Mouse (Mus musculus): ENCODE measurements at regions not wholly inside any gene's neighbourhood (a gene's known extent, or its start where the extent isn't known, plus 50 kb on each side); places are given as distances from the start of the nearest gene placed in this dataset.

DNA sequence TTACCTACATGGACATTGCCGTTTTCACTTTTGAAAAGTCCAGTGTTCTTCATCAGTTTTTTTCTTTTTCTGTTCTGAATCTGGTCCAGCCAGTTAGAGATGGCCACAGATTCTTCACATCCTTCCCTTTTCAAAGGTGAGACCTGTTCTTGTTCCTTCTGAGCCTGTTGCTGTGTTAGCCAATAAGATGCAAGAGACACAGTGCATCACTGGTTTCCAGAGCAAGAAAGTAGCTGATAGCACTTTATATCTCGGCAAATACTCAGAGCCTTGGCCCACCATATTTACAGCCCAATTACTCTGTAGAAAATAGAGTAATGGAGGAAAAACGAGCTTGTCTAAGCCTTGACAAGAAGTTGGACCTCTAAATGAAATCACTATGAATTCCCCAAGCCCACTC lies 180.7 kb upstream of the Fbxl17 start:
- Histone ChIP-seq H3K4me3 (no peak overlapping the region), H3K9me3 (no peaks in the 10 kb centered on the region), H3K4me1 (replicated peaks) (peaks cover 3% of the 10 kb centered on the region; the same call in 1 of the 2 replicates), H3K36me3 (no peaks in the 10 kb centered on the region), H3K4me2 (no peak overlapping the region), H3K27ac (no peak overlapping the region), H3K9ac (no peak overlapping the region), H3K27me3 (no peaks in the 10 kb centered on the region)
- no peak for ATAC-seq (ENCODE audit: low FRiP score)
- 78% methylated on average over 3 of the region's 3 CpGs for WGBS

DNA sequence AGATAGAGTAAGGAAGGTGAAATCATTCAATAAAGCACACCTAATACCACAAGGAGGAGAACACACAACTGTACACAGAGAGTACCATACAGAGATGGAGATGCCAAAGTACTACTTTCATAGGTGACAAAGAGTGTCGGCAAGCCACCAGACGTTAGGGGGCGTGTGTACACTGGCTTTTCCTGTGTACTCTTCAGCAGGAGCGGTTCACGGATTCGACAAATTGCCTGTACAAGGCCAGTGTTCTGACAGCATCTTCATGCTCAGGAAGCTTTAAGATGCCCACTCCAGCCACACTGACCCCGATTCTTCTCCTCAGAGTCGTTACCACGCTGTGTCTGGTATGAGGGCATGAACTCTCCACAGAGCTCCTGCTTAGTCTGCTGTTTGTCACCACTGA lies 179.5 kb upstream of the Fer start:
- peaks cover 14% of the 10 kb centered on the region for H3K4me1 ChIP-seq (replicated peaks)
- no peaks in the 10 kb centered on the region for H3K9me3 ChIP-seq
- no peaks in the 10 kb centered on the region for H3K36me3 ChIP-seq
- WGBS, result 88% methylated on average over 9 of the region's 9 CpGs
- no peak overlapping the region for H3K9ac ChIP-seq
- H3K4me3 ChIP-seq, result no peak overlapping the region
- no peak overlapping the region for H3K27ac ChIP-seq
- H3K4me2 ChIP-seq, result no peak overlapping the region
- no peaks in the 10 kb centered on the region for H3K27me3 ChIP-seq
- no peak for ATAC-seq (ENCODE audit: low FRiP score)

DNA sequence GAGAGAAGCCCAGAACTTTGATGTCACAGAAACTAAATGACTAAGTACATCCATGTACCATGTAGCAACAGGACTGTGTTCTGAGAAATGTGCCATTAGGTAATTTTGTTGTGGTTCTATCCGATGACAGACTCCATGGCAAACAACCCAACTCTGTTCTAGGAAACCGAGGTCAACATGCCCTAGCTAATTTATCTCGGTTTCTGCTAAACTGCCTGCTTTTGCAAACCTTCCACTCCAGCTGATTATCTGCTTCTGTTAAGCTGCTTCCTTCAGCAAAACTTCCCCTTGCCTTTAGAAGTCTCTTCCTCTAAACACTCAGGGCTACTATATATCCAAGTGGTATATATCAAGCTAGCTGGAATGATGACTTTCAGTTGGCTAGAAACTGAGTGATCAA lies 178.8 kb upstream of the Fer start:
- no peaks in the 10 kb centered on the region for H3K9me3 ChIP-seq
- 93% methylated on average over 3 of the region's 3 CpGs for WGBS
- no peaks in the 10 kb centered on the region for H3K27me3 ChIP-seq
- no peak overlapping the region for H3K4me3 ChIP-seq
- H3K4me1 ChIP-seq (replicated peaks), result peaks cover 14% of the 10 kb centered on the region
- no peak overlapping the region for H3K4me2 ChIP-seq
- no peak overlapping the region for H3K9ac ChIP-seq
- no peak overlapping the region for H3K27ac ChIP-seq
- ATAC-seq (ENCODE audit: low FRiP score), result no peak
- no peaks in the 10 kb centered on the region for H3K36me3 ChIP-seq

DNA sequence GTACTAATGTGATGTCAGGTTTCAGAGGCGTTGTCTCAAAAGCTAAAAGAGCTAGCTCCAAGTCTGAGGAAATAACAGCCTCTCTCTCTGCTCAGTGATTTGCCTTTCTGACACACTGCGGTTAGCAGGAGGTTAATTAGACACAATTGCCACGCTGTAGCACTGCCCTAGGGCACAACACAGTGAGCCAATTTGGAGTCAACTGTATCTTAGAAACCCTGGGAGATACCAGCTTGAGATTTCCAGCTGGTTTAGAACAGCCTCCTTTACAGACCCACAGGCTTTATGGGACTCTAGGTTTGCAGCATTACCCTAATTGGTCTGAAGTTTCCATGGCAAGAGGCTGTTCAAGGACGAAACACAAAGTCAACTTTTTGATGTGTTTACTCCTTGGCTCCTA lies 176.9 kb upstream of the Fer start:
- no peak overlapping the region for H3K9ac ChIP-seq
- no peak overlapping the region for H3K4me2 ChIP-seq
- peak; percentile 71 for ATAC-seq (ENCODE audit: low FRiP score)
- H3K27ac ChIP-seq, result no peak overlapping the region
- H3K9me3 ChIP-seq, result no peaks in the 10 kb centered on the region
- H3K27me3 ChIP-seq, result no peaks in the 10 kb centered on the region
- peaks cover 14% of the 10 kb centered on the region for H3K4me1 ChIP-seq (replicated peaks)
- 46% methylated on average over 4 of the region's 4 CpGs for WGBS
- H3K36me3 ChIP-seq, result no peaks in the 10 kb centered on the region
- H3K4me3 ChIP-seq, result no peak overlapping the region

DNA sequence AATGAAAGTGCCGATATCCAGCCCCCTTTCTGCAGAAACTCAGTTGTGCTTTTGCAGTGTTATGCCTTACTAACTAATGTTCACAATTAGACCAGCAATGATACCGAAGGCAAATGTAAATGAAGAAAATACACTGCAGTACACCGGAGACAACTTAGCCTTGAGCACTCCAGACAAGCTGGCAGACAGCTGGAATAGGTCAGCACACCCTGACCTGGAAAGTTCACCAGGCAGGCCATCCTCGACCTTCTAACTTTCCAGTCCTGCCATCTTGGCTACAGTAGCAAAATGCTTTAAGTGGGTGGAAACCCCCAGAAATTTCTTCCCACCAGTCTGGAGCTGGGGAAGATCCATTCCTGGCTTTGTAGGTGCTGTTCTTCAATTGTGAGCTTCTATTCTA lies 176.5 kb upstream of the Fer start:
- WGBS, result 68% methylated on average over 4 of the region's 4 CpGs

DNA sequence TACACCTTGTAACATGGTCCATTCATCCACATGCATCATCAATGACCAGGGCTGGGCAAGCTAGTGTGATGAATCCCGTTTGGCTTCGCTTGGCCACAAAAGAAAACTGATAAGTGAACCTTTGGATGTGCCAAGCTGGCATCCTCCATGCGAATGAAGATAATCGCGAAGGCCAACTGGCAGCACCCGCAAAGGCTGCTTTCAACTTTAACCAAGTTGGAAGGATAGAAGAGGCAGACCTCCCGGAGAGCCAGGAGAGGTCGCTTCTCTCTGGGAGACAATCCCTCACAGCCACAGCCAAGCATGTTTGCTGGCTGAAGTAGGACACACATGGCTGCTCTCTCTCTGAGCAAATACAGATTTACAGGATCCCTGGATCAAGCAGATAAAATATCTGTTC lies 173.6 kb upstream of the Fer start:
- 88% methylated on average over 8 of the region's 8 CpGs for WGBS
- ATAC-seq (ENCODE audit: low FRiP score), result no peak
- no peaks in the 10 kb centered on the region for H3K9me3 ChIP-seq
- no peak overlapping the region for H3K9ac ChIP-seq
- no peak overlapping the region for H3K4me2 ChIP-seq
- no peaks in the 10 kb centered on the region for H3K36me3 ChIP-seq
- H3K27me3 ChIP-seq, result no peaks in the 10 kb centered on the region
- no peak overlapping the region for H3K27ac ChIP-seq
- H3K4me1 ChIP-seq (replicated peaks), result peaks cover 14% of the 10 kb centered on the region
- H3K4me3 ChIP-seq, result no peak overlapping the region

More for the DNA sequence above, 176.5 kb upstream of the Fer start:
- Histone ChIP-seq H3K27ac (no peak overlapping the region), H3K9me3 (no peaks in the 10 kb centered on the region), H3K4me1 (replicated peaks) (peaks cover 14% of the 10 kb centered on the region), H3K9ac (no peak overlapping the region), H3K4me3 (no peak overlapping the region), H3K27me3 (no peaks in the 10 kb centered on the region), H3K4me2 (no peak overlapping the region), H3K36me3 (no peaks in the 10 kb centered on the region)
- no peak for ATAC-seq (ENCODE audit: low FRiP score)

DNA sequence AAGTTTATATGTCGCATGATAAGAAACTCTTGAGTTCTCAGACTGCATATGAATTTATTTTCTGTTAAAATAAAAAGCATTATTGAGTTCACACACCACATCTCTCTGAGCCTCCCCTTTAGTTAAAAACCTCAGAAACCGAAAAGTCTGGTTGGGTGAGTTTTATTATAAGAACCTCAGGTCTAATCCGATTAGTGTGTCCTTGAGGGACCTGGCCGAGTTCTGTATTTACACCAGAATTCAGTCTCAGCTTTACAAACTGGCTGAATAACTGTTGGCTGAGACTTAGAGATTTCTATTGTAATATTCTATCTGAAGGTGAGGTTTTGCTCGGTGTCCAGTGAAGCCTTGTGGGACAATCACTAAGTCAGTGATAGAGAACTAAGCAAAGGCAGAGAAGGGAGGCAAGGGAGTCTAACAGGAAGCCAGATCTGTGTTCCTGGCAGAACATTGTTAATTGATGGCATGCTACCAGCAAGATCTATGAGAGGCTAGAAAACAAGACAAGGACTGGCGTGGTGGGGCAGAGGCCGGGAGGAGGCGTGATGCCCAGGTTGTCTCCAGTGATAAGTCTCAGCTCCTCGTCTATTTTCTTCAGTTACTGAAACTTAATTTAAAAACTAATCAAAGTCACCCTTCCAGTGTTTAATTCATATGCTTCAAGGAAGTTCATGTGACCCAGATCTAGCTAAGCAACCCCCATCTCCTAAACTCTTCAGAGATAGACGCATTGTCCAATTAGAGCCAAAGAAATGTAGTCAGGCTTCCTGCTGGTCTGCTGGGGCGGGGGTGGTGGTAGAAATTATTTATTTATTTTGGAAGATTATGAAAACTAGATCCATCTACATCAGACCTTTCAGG lies 171.8 kb upstream of the Fer start:
- 84% methylated on average over 11 of the region's 11 CpGs for WGBS
- Histone ChIP-seq H3K36me3 (no peaks in the 10 kb centered on the region), H3K4me2 (no peak overlapping the region), H3K4me1 (replicated peaks) (peaks cover 5% of the 10 kb centered on the region; the same call in 1 of the 2 replicates), H3K9ac (no peak overlapping the region), H3K4me3 (no peak overlapping the region), H3K27ac (no peak overlapping the region), H3K9me3 (no peaks in the 10 kb centered on the region), H3K27me3 (no peaks in the 10 kb centered on the region)
- ATAC-seq (ENCODE audit: low FRiP score), result no peak

DNA sequence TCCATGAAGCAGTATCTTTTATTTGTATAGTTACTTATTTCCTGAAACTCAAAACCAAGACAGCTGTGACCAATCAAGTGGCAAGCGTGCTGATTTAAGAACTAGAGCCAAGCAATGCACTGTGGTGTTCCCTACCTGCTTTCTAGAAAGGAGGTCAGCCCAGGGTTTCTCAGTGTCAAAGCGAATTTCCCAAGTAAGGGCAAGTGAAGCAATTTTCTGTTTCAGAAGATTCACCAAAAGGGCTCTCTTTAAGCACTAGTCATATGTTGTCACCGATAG lies 171.2 kb upstream of the Fer start:
- Histone ChIP-seq H3K36me3 (no peaks in the 10 kb centered on the region), H3K9me3 (no peaks in the 10 kb centered on the region), H3K4me3 (no peak overlapping the region), H3K4me2 (no peak overlapping the region), H3K27ac (no peak overlapping the region), H3K27me3 (no peaks in the 10 kb centered on the region), H3K9ac (no peak overlapping the region), H3K4me1 (replicated peaks) (no peaks in the 10 kb centered on the region; the same call in 1 of the 2 replicates)
- ATAC-seq (ENCODE audit: low FRiP score), result no peak
- 83% methylated on average over 3 of the region's 3 CpGs for WGBS

DNA sequence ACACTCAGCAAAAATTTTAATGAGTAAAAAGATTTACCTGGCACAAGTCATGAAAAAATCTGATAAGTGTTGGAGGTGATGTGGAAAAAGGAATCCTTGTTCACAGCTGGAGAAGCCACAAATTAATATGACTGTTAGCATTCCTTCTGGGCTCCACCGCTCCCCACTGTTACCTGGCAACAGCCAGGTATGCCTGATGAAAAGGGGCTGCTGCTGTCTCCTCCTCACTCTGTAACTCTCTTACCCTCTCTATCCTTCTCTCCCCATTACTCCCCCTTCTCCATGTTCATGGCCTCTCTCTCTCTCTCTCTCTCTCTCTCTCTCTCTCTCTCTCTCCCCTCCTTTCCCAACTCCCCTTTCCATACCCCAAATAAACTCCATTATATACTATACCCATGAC lies 169.6 kb upstream of the Fer start:
- H3K4me1 ChIP-seq (replicated peaks), result no peaks in the 10 kb centered on the region
- no peaks in the 10 kb centered on the region for H3K36me3 ChIP-seq
- no peak overlapping the region for H3K9ac ChIP-seq
- no peak overlapping the region for H3K27ac ChIP-seq
- no peaks in the 10 kb centered on the region for H3K9me3 ChIP-seq
- no peak for ATAC-seq (ENCODE audit: low FRiP score)
- no peak overlapping the region for H3K4me3 ChIP-seq
- no peak overlapping the region for H3K4me2 ChIP-seq
- 72% methylated on average over 1 of the region's 1 CpGs for WGBS
- no peaks in the 10 kb centered on the region for H3K27me3 ChIP-seq

DNA sequence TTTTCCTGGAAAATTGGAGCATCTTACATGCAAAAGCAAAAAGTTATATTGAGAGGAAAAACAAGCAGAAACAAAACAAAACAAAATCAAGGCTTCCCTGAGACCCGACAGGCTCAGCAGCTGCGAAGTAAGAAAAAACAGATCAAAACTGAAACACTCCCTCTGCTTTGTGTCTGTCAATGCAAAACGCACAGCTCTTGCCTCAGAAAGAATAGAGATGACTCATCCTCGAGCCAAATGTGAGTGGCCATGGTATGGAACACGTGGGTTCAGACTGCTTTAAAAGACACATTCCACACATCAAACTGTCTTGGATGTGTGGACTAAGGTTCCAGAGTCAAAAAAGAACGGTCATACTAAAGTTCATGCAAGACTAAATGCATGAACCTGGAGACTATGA lies 163.3 kb upstream of the Fer start:
- Histone ChIP-seq H3K4me3 (no peak overlapping the region), H3K36me3 (no peaks in the 10 kb centered on the region), H3K27ac (no peak overlapping the region), H3K4me1 (replicated peaks) (no peaks in the 10 kb centered on the region), H3K9ac (no peak overlapping the region), H3K4me2 (no peak overlapping the region), H3K27me3 (no peaks in the 10 kb centered on the region), H3K9me3 (no peaks in the 10 kb centered on the region)
- no peak for ATAC-seq (ENCODE audit: low FRiP score)
- WGBS, result 92% methylated on average over 6 of the region's 6 CpGs

DNA sequence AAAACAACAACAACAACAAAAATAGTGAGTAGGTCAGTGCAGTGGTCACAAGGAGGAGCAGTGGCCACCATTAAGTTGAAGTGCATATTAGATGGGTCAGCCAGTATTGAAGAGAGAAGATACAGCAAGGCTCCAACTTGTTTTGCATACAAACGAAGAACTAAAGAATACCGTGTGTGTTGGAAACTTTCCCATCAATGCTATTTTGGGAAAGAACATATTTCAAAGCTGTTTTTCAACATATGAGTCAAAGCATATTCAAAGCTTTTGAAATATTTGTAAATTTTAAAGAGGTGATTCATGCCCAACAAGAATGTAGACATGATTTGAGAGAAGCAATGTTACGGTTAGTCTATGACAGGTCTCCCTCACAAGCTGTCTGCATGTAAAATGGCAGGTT lies 157.9 kb upstream of the Fer start:
- no peak for ATAC-seq (ENCODE audit: low FRiP score)
- 96% methylated on average over 3 of the region's 3 CpGs for WGBS

DNA sequence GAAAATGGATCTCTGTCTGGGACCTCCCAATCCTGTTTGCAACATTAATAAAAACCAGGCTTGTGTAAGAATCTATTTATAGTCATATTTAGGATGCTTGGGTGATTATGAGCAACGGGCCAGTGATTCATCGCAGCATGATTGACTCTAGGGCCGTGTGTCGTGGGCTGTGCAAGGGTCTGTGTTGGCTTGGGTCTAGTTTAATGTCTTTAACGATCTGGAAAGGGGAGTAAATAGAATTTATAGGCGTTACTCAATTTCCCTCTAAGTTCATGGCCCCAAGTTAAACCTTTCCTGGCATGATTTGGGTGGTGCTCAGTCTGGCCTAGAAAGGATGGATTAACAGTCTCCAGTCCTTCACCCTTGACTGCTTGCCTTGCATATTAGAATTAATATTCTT lies 149.9 kb upstream of the Fer start:
- Histone ChIP-seq H3K4me3 (no peak overlapping the region), H3K4me1 (replicated peaks) (peaks cover 10% of the 10 kb centered on the region; the same call in 1 of the 2 replicates), H3K9ac (no peak overlapping the region), H3K27me3 (no peaks in the 10 kb centered on the region), H3K4me2 (no peak overlapping the region), H3K9me3 (no peaks in the 10 kb centered on the region), H3K27ac (no peak overlapping the region), H3K36me3 (no peaks in the 10 kb centered on the region)
- 67% methylated on average over 6 of the region's 6 CpGs for WGBS
- ATAC-seq (ENCODE audit: low FRiP score), result no peak

More for the DNA sequence above, 157.9 kb upstream of the Fer start:
- no peaks in the 10 kb centered on the region for H3K36me3 ChIP-seq
- H3K9ac ChIP-seq, result no peak overlapping the region
- H3K27ac ChIP-seq, result no peak overlapping the region
- no peak overlapping the region for H3K4me2 ChIP-seq
- H3K27me3 ChIP-seq, result no peaks in the 10 kb centered on the region
- no peak overlapping the region for H3K4me3 ChIP-seq
- H3K9me3 ChIP-seq, result no peaks in the 10 kb centered on the region
- no peaks in the 10 kb centered on the region for H3K4me1 ChIP-seq (replicated peaks)

DNA sequence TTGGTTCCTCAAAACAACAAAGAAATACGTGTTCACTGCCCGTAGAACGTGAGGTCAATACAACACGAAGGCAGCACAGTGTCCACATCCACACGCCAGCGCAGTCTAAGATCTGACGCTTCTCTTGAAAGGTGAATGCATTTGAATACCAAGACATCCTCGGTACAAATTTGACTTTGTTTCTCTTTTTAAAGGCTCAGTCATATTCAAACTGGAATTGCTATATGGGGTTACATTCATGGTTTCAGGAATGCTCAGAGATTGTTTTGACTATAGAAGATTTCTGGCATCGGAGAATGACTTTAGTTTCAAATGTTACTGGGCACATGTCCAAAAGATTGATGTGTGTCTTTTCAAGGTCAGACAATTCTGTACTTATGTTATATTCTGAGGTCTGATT lies 147.2 kb upstream of the Fer start:
- ATAC-seq (ENCODE audit: low FRiP score), result no peak
- Histone ChIP-seq H3K4me3 (no peak overlapping the region), H3K9ac (no peak overlapping the region), H3K4me2 (no peak overlapping the region), H3K36me3 (no peaks in the 10 kb centered on the region), H3K9me3 (no peaks in the 10 kb centered on the region), H3K4me1 (replicated peaks) (peaks cover 31% of the 10 kb centered on the region), H3K27ac (peak overlapping the region; percentile 53; the same call in 1 of the 2 replicates), H3K27me3 (no peaks in the 10 kb centered on the region)
- 87% methylated on average over 9 of the region's 9 CpGs for WGBS

All from hindbrain, embryonic 13.5 days (tissue).